17 mouse cellular contexts compared by ENCODE assay signal in genomic region chr1:157452759-157453549, GRCm38 (mm10). TPM values are rescaled to one million over a fixed set of nuclear protein-coding genes. Genes with fewer than 3 reads are reported as not detected.
DNase-seq lines count a peak whose midpoint lies in the region; ATAC-seq and TF ChIP-seq lines count a peak whose summit lies in the region.
"Had no signal": no experiment of that assay in that cellular context is flagged by ENCODE, and none has a peak within 500 bp of the region (broad histone marks: within the 10 kb centered on the region; RNA-seq: fewer than 3 reads in every experiment).

No protein-coding gene starts in this region.

- H3K4me1 ChIP-seq in midbrain, embryonic 10.5 days, result peaks cover 56% of the 10 kb centered on the region
- peaks cover 9% of the 10 kb centered on the region for H3K4me1 ChIP-seq in midbrain, embryonic 16.5 days (ENCODE audit: control insufficient read depth, insufficient read depth, low read length)
- H3K4me1 ChIP-seq in forebrain, embryonic 11.5 days (replicated peaks; ENCODE audit: control insufficient read depth, insufficient read depth, low read length), result peaks cover 11% of the 10 kb centered on the region; the same call in 1 of the 2 replicates
- peaks cover 11% of the 10 kb centered on the region for H3K4me1 ChIP-seq in forebrain, embryonic 16.5 days (replicated peaks; ENCODE audit: control insufficient read depth, insufficient read depth, low read length)
- H3K4me1 ChIP-seq in limb, embryonic 12.5 days (replicated peaks), result peaks cover 26% of the 10 kb centered on the region
- peaks cover 12% of the 10 kb centered on the region; the same call in 1 of the 2 replicates for H3K4me1 ChIP-seq in lung, adult 2 months (ENCODE audit: control insufficient read depth, insufficient read depth, low read length)

- H3K27ac ChIP-seq in midbrain, embryonic 10.5 days (replicated peaks), result peak overlapping the region; percentile 33; the same call in 1 of the 2 replicates
- H3K27ac ChIP-seq in midbrain, embryonic 16.5 days (ENCODE audit: low read length), result no peak overlapping the region
- peak overlapping the region; percentile 53 for H3K27ac ChIP-seq in forebrain, embryonic 11.5 days (ENCODE audit: low read depth, low read length)
- no peak overlapping the region for H3K27ac ChIP-seq in forebrain, embryonic 16.5 days (ENCODE audit: low read length)
- H3K27ac ChIP-seq in limb, embryonic 12.5 days, result peak overlapping the region; percentile 46; the same call in 1 of the 2 replicates
- H3K27ac ChIP-seq: liver, embryonic 13.5 days had no signal

- no peak for DNase-seq in midbrain, embryonic 10.5 days (ENCODE audit: low spot score)
- DNase-seq in forebrain, embryonic 11.5 days (ENCODE audit: low spot score), result peak; percentile 80
- DNase-seq in cerebellum, postnatal 4 days (ENCODE audit: low spot score in 2 of 2), result no peak
- DNase-seq in lung, adult 2 months, result no peak
- DNase-seq in left cerebral cortex, adult 9 months (ENCODE audit: low spot score in 2 of 2), result no peak
- DNase-seq: adrenal gland, postnatal 25 days; cerebellum, adult 2 months; gastrocnemius, postnatal 36 days; layer of hippocampus, postnatal 36 days; left cerebral cortex, postnatal 4 days; liver, embryonic 13.5 days; thymus, postnatal 14 days had no signal

- H3K36me3 ChIP-seq in midbrain, embryonic 10.5 days, result no peaks in the 10 kb centered on the region
- H3K36me3 ChIP-seq in midbrain, embryonic 16.5 days (ENCODE audit: control insufficient read depth, insufficient read depth, low read length), result no peaks in the 10 kb centered on the region
- no peaks in the 10 kb centered on the region for H3K36me3 ChIP-seq in forebrain, embryonic 11.5 days (ENCODE audit: control insufficient read depth, insufficient read depth, low read length)
- no peaks in the 10 kb centered on the region for H3K36me3 ChIP-seq in forebrain, embryonic 16.5 days (ENCODE audit: control insufficient read depth, insufficient read depth)
- H3K36me3 ChIP-seq in limb, embryonic 12.5 days, result no peaks in the 10 kb centered on the region
- H3K36me3 ChIP-seq: liver, embryonic 13.5 days had no signal

- H3K9ac ChIP-seq in midbrain, embryonic 16.5 days (ENCODE audit: low read depth, low read length), result no peak overlapping the region
- no peak overlapping the region for H3K9ac ChIP-seq in forebrain, embryonic 11.5 days (ENCODE audit: low read length)
- no peak overlapping the region for H3K9ac ChIP-seq in forebrain, embryonic 16.5 days (replicated peaks; ENCODE audit: low read depth, low read length)
- no peak overlapping the region for H3K9ac ChIP-seq in limb, embryonic 12.5 days (replicated peaks)
- H3K9ac ChIP-seq: liver, embryonic 13.5 days had no signal

- no peak for ATAC-seq in midbrain, embryonic 16.5 days
- peak; percentile 87 for ATAC-seq in forebrain, embryonic 11.5 days (replicated peaks; ENCODE audit: low FRiP score)
- ATAC-seq in forebrain, embryonic 16.5 days, result peak; percentile 75
- ATAC-seq in limb, embryonic 12.5 days (ENCODE audit: insufficient number of reproducible peaks, insufficient read depth, low FRiP score, low TSS enrichment, low read depth), result 0 out of 2 replicates have a peak, but pooled peaks have one; percentile 53
- ATAC-seq: lung, postnatal 0 days had no signal

- no peak overlapping the region for H3K4me3 ChIP-seq in midbrain, embryonic 10.5 days
- no peak overlapping the region for H3K4me3 ChIP-seq in midbrain, embryonic 16.5 days (ENCODE audit: low read depth, low read length)
- H3K4me3 ChIP-seq in forebrain, embryonic 11.5 days (ENCODE audit: low read depth, low read length), result no peak overlapping the region
- no peak overlapping the region for H3K4me3 ChIP-seq in forebrain, embryonic 16.5 days (replicated peaks; ENCODE audit: low read length)
- no peak overlapping the region for H3K4me3 ChIP-seq in limb, embryonic 12.5 days (replicated peaks)
- H3K4me3 ChIP-seq in lung, adult 2 months (replicated peaks; ENCODE audit: extremely low read depth, low read depth, low read length), result no peak overlapping the region
- H3K4me3 ChIP-seq: liver, embryonic 13.5 days had no signal

- WGBS in midbrain, embryonic 10.5 days, result 48% methylated on average over 5 of the region's 5 CpGs
- WGBS in midbrain, embryonic 16.5 days, result 25% methylated on average over 5 of the region's 5 CpGs
- 19% methylated on average over 5 of the region's 5 CpGs for WGBS in forebrain, embryonic 11.5 days
- 13% methylated on average over 5 of the region's 5 CpGs for WGBS in forebrain, embryonic 16.5 days
- 46% methylated on average over 5 of the region's 5 CpGs for WGBS in limb, embryonic 12.5 days
- 84% methylated on average over 5 of the region's 5 CpGs for WGBS in lung, adult 2 months

- no peaks in the 10 kb centered on the region for H3K9me3 ChIP-seq in midbrain, embryonic 10.5 days (replicated peaks)
- H3K9me3 ChIP-seq in midbrain, embryonic 16.5 days (replicated peaks; ENCODE audit: control insufficient read depth, low read length, poor library complexity, severe bottlenecking), result no peaks in the 10 kb centered on the region
- no peaks in the 10 kb centered on the region for H3K9me3 ChIP-seq in forebrain, embryonic 11.5 days (ENCODE audit: control insufficient read depth, low read length)
- H3K9me3 ChIP-seq in forebrain, embryonic 16.5 days (ENCODE audit: control insufficient read depth, low read length), result no peaks in the 10 kb centered on the region
- H3K9me3 ChIP-seq in limb, embryonic 12.5 days, result no peaks in the 10 kb centered on the region
- H3K9me3 ChIP-seq: liver, embryonic 13.5 days had no signal

- TF ChIP-seq CTCF in lung, adult 2 months (IDR thresholded peaks at IDR 0.05; ENCODE audit: insufficient read depth, low read length), result no peak

- H3K4me2 ChIP-seq in midbrain, embryonic 16.5 days (ENCODE audit: low read length), result no peak overlapping the region
- no peak overlapping the region for H3K4me2 ChIP-seq in forebrain, embryonic 11.5 days (ENCODE audit: low read depth, low read length, severe bottlenecking)
- no peak overlapping the region for H3K4me2 ChIP-seq in forebrain, embryonic 16.5 days (ENCODE audit: low read length)
- no peak overlapping the region for H3K4me2 ChIP-seq in limb, embryonic 12.5 days
- H3K4me2 ChIP-seq: heart, embryonic 11.5 days; liver, embryonic 13.5 days had no signal

- TF ChIP-seq POLR2A in lung, adult 2 months (IDR thresholded peaks at IDR 0.05; ENCODE audit: borderline replicate concordance, extremely low read depth, low read depth, low read length), result no peak

- peaks cover 44% of the 10 kb centered on the region for H3K27me3 ChIP-seq in midbrain, embryonic 10.5 days (ENCODE audit: low read depth, poor library complexity, severe bottlenecking)
- no peaks in the 10 kb centered on the region for H3K27me3 ChIP-seq in midbrain, embryonic 16.5 days (ENCODE audit: control insufficient read depth, insufficient read depth, low read depth, low read length)
- peaks cover 2% of the 10 kb centered on the region; the same call in 1 of the 2 replicates for H3K27me3 ChIP-seq in forebrain, embryonic 11.5 days (ENCODE audit: control insufficient read depth, insufficient read depth, low read length)
- H3K27me3 ChIP-seq in forebrain, embryonic 16.5 days (replicated peaks; ENCODE audit: control insufficient read depth, insufficient read depth, low read length), result peaks cover 3% of the 10 kb centered on the region; the same call in 1 of the 2 replicates
- H3K27me3 ChIP-seq in limb, embryonic 12.5 days, result peaks cover 19% of the 10 kb centered on the region
- H3K27me3 ChIP-seq: liver, embryonic 13.5 days had no signal

RNA-seq across cellular contexts. Expression of gene Cryzl2, which starts 5.4 kb away (rescaled TPM):
- polyA plus RNA-seq in midbrain, embryonic 10.5 days (2016; fragmentation: Nextera tagmentation; extraction: Ambion mirVana), result 6.4 and 7.3 TPM in 2 replicates
- 6.2 and 7.2 TPM in 2 replicates for polyA plus RNA-seq in midbrain, embryonic 16.5 days (2015; fragmentation: Nextera tagmentation; extraction: Ambion mirVana)
- polyA plus RNA-seq in forebrain, embryonic 11.5 days (2014; fragmentation: Nextera tagmentation; extraction: Ambion mirVana), result 8.4 and 9.4 TPM in 2 replicates
- 4.7 and 6.3 TPM in 2 replicates for polyA plus RNA-seq in forebrain, embryonic 16.5 days (2015; fragmentation: Nextera tagmentation; extraction: Ambion mirVana)
- polyA plus RNA-seq in limb, embryonic 12.5 days (2016; fragmentation: Nextera tagmentation; extraction: Ambion mirVana), result 7.9 and 8.2 TPM in 2 replicates
- polyA plus RNA-seq in lung, adult 2 months (2012; rRNA removed), result 13.3 and 15.0 TPM in 2 replicates

RNA-seq across cellular contexts. Expression of gene Rasal2, which starts 40.6 kb away (rescaled TPM):
- 8.8 and 16.5 TPM in 2 replicates for polyA plus RNA-seq in midbrain, embryonic 10.5 days (2016; fragmentation: Nextera tagmentation; extraction: Ambion mirVana)
- polyA plus RNA-seq in midbrain, embryonic 16.5 days (2015; fragmentation: Nextera tagmentation; extraction: Ambion mirVana), result 46.7 and 53.0 TPM in 2 replicates
- polyA plus RNA-seq in forebrain, embryonic 11.5 days (2014; fragmentation: Nextera tagmentation; extraction: Ambion mirVana), result 15.4 and 19.4 TPM in 2 replicates
- 32.9 and 37.6 TPM in 2 replicates for polyA plus RNA-seq in forebrain, embryonic 16.5 days (2015; fragmentation: Nextera tagmentation; extraction: Ambion mirVana)
- 10.1 and 11.6 TPM in 2 replicates for polyA plus RNA-seq in limb, embryonic 12.5 days (2016; fragmentation: Nextera tagmentation; extraction: Ambion mirVana)
- polyA plus RNA-seq in lung, adult 2 months (2012; rRNA removed), result 7.6 and 10.4 TPM in 2 replicates

RNA-seq across cellular contexts. Expression of gene Sec16b, which starts 53.6 kb away (rescaled TPM):
- polyA plus RNA-seq in midbrain, embryonic 10.5 days (2016; fragmentation: Nextera tagmentation; extraction: Ambion mirVana), result 0.49 and 0.63 TPM in 2 replicates
- polyA plus RNA-seq in midbrain, embryonic 16.5 days (2015; fragmentation: Nextera tagmentation; extraction: Ambion mirVana), result 0.32 and 0.36 TPM in 2 replicates
- polyA plus RNA-seq in forebrain, embryonic 11.5 days (2014; fragmentation: Nextera tagmentation; extraction: Ambion mirVana), result 0.68 and 0.91 TPM in 2 replicates
- polyA plus RNA-seq in forebrain, embryonic 16.5 days (2015; fragmentation: Nextera tagmentation; extraction: Ambion mirVana), result 0.56 and 0.62 TPM in 2 replicates
- 1.9 and 2.2 TPM in 2 replicates for polyA plus RNA-seq in limb, embryonic 12.5 days (2016; fragmentation: Nextera tagmentation; extraction: Ambion mirVana)
- polyA plus RNA-seq in lung, adult 2 months (2012; rRNA removed), result 5.8 and 8.0 TPM in 2 replicates

Comparison
In these comparisons a context has a peak if more than half of its experiments do, and no peak if none do; other contexts are left out.
1. H3K27ac ChIP-seq: peak in midbrain, embryonic 10.5 days (single experiment), forebrain, embryonic 11.5 days (single experiment) and limb, embryonic 12.5 days (single experiment); none in midbrain, embryonic 16.5 days (single experiment) and forebrain, embryonic 16.5 days (single experiment).